In the genomic region with DNA sequence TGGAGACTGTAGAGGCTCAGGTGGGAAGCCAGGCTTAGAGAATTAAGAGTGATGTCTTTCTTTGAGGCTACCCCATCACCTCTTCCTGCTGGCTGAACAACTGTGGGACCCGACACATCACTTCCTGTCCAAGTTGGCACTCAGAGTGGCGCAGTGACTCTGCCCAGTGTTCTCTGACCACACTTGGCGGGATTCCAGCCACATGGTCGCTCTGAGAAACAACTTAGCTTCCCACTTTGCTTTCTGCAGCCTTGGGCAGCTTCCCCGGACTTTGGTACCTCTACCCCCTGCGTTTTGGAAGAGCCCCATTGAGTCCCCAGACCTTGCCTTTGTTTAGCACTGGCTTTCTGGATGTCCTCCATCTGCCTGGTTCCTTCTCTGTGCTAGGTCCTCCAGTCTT, we compare ENCODE assay signal across 8 mouse cellular contexts. TPM values are rescaled to one million over a fixed set of nuclear protein-coding genes. Genes with fewer than 3 reads are reported as not detected.
DNase-seq lines count a peak whose midpoint lies in the region; ATAC-seq and TF ChIP-seq lines count a peak whose summit lies in the region.

No protein-coding gene starts in this region.

- H3K36me3 ChIP-seq in kidney, embryonic 14.5 days (ENCODE audit: control insufficient read depth, insufficient read depth, low read length): no peaks in the 10 kb centered on the region
- no peaks in the 10 kb centered on the region for H3K36me3 ChIP-seq in heart, postnatal 0 days (replicated peaks; ENCODE audit: control insufficient read depth, insufficient read depth, low read length)
- no peaks in the 10 kb centered on the region for H3K36me3 ChIP-seq in stomach, postnatal 0 days (ENCODE audit: control insufficient read depth, insufficient read depth, low read length)
- no peaks in the 10 kb centered on the region for H3K36me3 ChIP-seq in forebrain, embryonic 16.5 days (ENCODE audit: control insufficient read depth, insufficient read depth)

- H3K9me3 ChIP-seq in kidney, embryonic 14.5 days (ENCODE audit: control insufficient read depth, low read length): 0 out of 2 replicates have a peak, but pooled peaks cover 3% of the 10 kb centered on the region
- H3K9me3 ChIP-seq in heart, postnatal 0 days (replicated peaks; ENCODE audit: control insufficient read depth, low read length): no peaks in the 10 kb centered on the region
- H3K9me3 ChIP-seq in stomach, postnatal 0 days (ENCODE audit: control insufficient read depth, low read length): no peaks in the 10 kb centered on the region
- H3K9me3 ChIP-seq in forebrain, embryonic 16.5 days (ENCODE audit: control insufficient read depth, low read length): peaks cover 3% of the 10 kb centered on the region; the same call in 1 of the 2 replicates

- no peak overlapping the region for H3K4me2 ChIP-seq in kidney, embryonic 14.5 days (replicated peaks; ENCODE audit: low read depth, low read length)
- H3K4me2 ChIP-seq in heart, postnatal 0 days (ENCODE audit: low read depth, low read length): no peak overlapping the region
- H3K4me2 ChIP-seq in stomach, postnatal 0 days (replicated peaks; ENCODE audit: low read depth): no peak overlapping the region
- no peak overlapping the region for H3K4me2 ChIP-seq in forebrain, embryonic 16.5 days (ENCODE audit: low read length)

- peak; percentile 84 for DNase-seq in kidney, adult 18-20 months
- peak; percentile 35 for DNase-seq in cerebellum, adult 11-12 months
- DNase-seq in heart, postnatal 0 days (ENCODE audit: low spot score): peak; percentile 49
- DNase-seq in left cerebral cortex, adult 8-10 months (ENCODE audit: low spot score in 2 of 2): peak; percentile 17 to 68
- DNase-seq in stomach, postnatal 0 days (ENCODE audit: low spot score): no peak
- no peak for DNase-seq in embryo, embryonic 10 days (ENCODE audit: low spot score)

- H3K27me3 ChIP-seq in kidney, embryonic 14.5 days (ENCODE audit: control insufficient read depth, insufficient read depth, low read length): no peaks in the 10 kb centered on the region
- no peaks in the 10 kb centered on the region for H3K27me3 ChIP-seq in heart, postnatal 0 days (ENCODE audit: control insufficient read depth, insufficient read depth, low read length)
- H3K27me3 ChIP-seq in stomach, postnatal 0 days (ENCODE audit: control insufficient read depth, insufficient read depth, low read length): no peaks in the 10 kb centered on the region
- H3K27me3 ChIP-seq in forebrain, embryonic 16.5 days (replicated peaks; ENCODE audit: control insufficient read depth, insufficient read depth, low read length): peaks cover 4% of the 10 kb centered on the region; the same call in 1 of the 2 replicates

- no peak overlapping the region for H3K27ac ChIP-seq in kidney, embryonic 14.5 days (ENCODE audit: low read depth, low read length)
- H3K27ac ChIP-seq in heart, postnatal 0 days (ENCODE audit: low read depth): peak overlapping the region; percentile 55; the same call in 1 of the 2 replicates
- 0 out of 2 replicates have a peak overlapping the region, but pooled peaks have one; percentile 13 for H3K27ac ChIP-seq in stomach, postnatal 0 days (replicated peaks)
- H3K27ac ChIP-seq in forebrain, embryonic 16.5 days (ENCODE audit: low read length): no peak overlapping the region

- TF ChIP-seq EP300 in heart, postnatal 0 days (IDR thresholded peaks at IDR 0.05; ENCODE audit: low read depth): no peak
- no peak for TF ChIP-seq EP300 in stomach, postnatal 0 days (optimal IDR thresholded peaks at IDR 0.05)

- TF ChIP-seq CTCF in heart, postnatal 0 days (IDR thresholded peaks at IDR 0.05; ENCODE audit: low read depth): no peak
- no peak for TF ChIP-seq CTCF in stomach, postnatal 0 days (IDR thresholded peaks at IDR 0.05; ENCODE audit: low read depth)

- H3K4me3 ChIP-seq in kidney, embryonic 14.5 days (ENCODE audit: low read length): no peak overlapping the region
- no peak overlapping the region for H3K4me3 ChIP-seq in heart, postnatal 0 days (ENCODE audit: low read depth, low read length)
- H3K4me3 ChIP-seq in stomach, postnatal 0 days (ENCODE audit: low read depth, low read length): no peak overlapping the region
- no peak overlapping the region for H3K4me3 ChIP-seq in forebrain, embryonic 16.5 days (replicated peaks; ENCODE audit: low read length)

- H3K9ac ChIP-seq in kidney, embryonic 14.5 days (ENCODE audit: low read depth, low read length): no peak overlapping the region
- no peak overlapping the region for H3K9ac ChIP-seq in heart, postnatal 0 days (replicated peaks; ENCODE audit: low read depth, low read length)
- no peak overlapping the region for H3K9ac ChIP-seq in stomach, postnatal 0 days (ENCODE audit: low read length)
- H3K9ac ChIP-seq in forebrain, embryonic 16.5 days (replicated peaks; ENCODE audit: low read depth, low read length): no peak overlapping the region

- 85% methylated on average over 6 of the region's 6 CpGs for WGBS in kidney, embryonic 14.5 days
- WGBS in heart, postnatal 0 days: 33% methylated on average over 6 of the region's 6 CpGs
- 75% methylated on average over 6 of the region's 6 CpGs for WGBS in stomach, postnatal 0 days
- 82% methylated on average over 6 of the region's 6 CpGs for WGBS in forebrain, embryonic 16.5 days

- ATAC-seq in kidney, embryonic 14.5 days (ENCODE audit: low FRiP score, low TSS enrichment): no peak
- peak; percentile 52 for ATAC-seq in heart, postnatal 0 days (ENCODE audit: insufficient read depth, low read depth)
- ATAC-seq in stomach, postnatal 0 days (ENCODE audit: low FRiP score, low TSS enrichment): no peak
- no peak for ATAC-seq in forebrain, embryonic 16.5 days

- H3K4me1 ChIP-seq in kidney, embryonic 14.5 days (ENCODE audit: control insufficient read depth, insufficient read depth, low read length): peaks cover 2% of the 10 kb centered on the region; the same call in 1 of the 2 replicates
- H3K4me1 ChIP-seq in heart, postnatal 0 days (ENCODE audit: control insufficient read depth, insufficient read depth): peaks cover 31% of the 10 kb centered on the region
- H3K4me1 ChIP-seq in stomach, postnatal 0 days (replicated peaks; ENCODE audit: control insufficient read depth, insufficient read depth): no peaks in the 10 kb centered on the region
- no peaks in the 10 kb centered on the region; the same call in 1 of the 2 replicates for H3K4me1 ChIP-seq in forebrain, embryonic 16.5 days (replicated peaks; ENCODE audit: control insufficient read depth, insufficient read depth, low read length)

RNA-seq across cellular contexts. Expression of a gene that starts 31.8 kb away (rescaled TPM):
- polyA plus RNA-seq in kidney, embryonic 14.5 days (2014; fragmentation: Nextera tagmentation; extraction: Ambion mirVana): 14.5 and 23.0 TPM in 2 replicates
- 41.2 and 53.5 TPM in 2 replicates for total RNA-seq in heart, postnatal 0 days (2014; rRNA removed; ENCODE audit: low replicate concordance)
- 26.2 and 27.0 TPM in 2 replicates for polyA plus RNA-seq in heart, postnatal 0 days (2015; fragmentation: Nextera tagmentation; extraction: Ambion mirVana)
- 10 to 100 TPM; 13.2 to 15.3 (median 13.7) TPM for total RNA-seq in left cerebral cortex, adult 8-10 months (2022)
- polyA plus RNA-seq in stomach, postnatal 0 days (2015; fragmentation: Nextera tagmentation; extraction: Ambion mirVana): 24.5 and 27.4 TPM in 2 replicates
- polyA plus RNA-seq in forebrain, embryonic 16.5 days (2015; fragmentation: Nextera tagmentation; extraction: Ambion mirVana): 4.4 and 4.8 TPM in 2 replicates

Comparison
In these comparisons a context has a peak if more than half of its experiments do, and no peak if none do; other contexts are left out.
1. DNase-seq: peak in kidney, adult 18-20 months (single experiment), cerebellum, adult 11-12 months (single experiment), heart, postnatal 0 days (single experiment) and left cerebral cortex, adult 8-10 months (2 of 2); none in stomach, postnatal 0 days (single experiment) and embryo, embryonic 10 days (single experiment).
2. H3K27ac ChIP-seq: peak in heart, postnatal 0 days (single experiment) and stomach, postnatal 0 days (single experiment); none in kidney, embryonic 14.5 days (single experiment) and forebrain, embryonic 16.5 days (single experiment).